Mouse (Mus musculus) spleen, adult 12 weeks (tissue): ENCODE measurements around the gene Atg2a.
"Not testable (repeated sequence)": the region's sequence is repeated elsewhere in the genome, so short reads cannot be mapped to it uniquely, and the experiment has no call there.

Experiments
- DNase-seq: peaks from one replicate; pipeline ENCODE4 v3.0.0; 2022; ENCODE audit warnings: low spot score

Atg2a gene

DNA sequence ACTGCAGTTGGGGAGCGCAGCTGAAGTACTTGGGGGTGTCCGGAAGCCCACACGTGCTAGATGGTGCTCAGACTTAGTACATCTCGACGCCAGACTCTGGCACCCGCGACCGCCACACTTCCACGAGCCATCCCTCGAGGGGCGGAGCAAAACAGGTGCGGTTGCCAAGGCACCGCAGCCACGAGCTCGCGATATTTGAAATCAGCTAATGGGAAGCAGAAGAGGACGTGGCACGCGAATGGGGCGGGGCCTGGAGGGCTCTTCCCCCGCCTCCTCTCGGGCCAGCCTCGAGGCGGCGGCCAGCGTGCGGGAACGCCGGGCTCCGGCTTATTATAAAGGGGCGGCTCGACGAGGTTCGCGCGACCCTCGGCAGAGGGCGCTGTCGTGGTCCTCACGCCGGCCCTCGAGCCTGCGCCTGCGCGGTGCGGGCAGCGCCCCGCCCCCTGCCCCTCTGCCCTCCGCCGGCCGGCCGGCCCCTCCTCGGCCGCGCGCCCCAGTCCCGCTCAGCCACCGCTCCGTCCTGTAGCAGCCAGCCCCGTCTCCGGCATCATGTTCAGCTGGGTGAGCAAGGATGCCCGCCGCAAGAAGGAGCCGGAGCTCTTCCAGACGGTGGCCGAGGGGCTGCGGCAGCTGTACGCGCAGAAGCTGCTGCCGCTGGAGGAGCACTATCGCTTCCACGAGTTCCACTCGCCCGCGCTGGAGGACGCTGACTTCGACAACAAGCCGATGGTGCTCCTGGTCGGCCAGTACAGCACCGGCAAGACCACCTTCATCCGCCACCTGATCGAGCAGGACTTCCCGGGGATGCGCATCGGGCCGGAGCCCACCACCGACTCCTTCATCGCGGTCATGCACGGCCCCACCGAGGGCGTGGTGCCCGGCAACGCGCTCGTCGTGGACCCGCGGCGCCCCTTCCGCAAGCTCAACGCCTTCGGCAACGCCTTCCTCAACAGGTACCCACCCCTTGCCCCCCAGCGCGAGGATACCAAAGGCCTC is 35.3 kb downstream of the Atg2a start, which contains the start of gene Ehd1:
Gene Ehd1, plus strand, starts transcription at position 300 of the 996 bp plus-strand sequence.
- peak; percentile 97 for DNase-seq

DNA sequence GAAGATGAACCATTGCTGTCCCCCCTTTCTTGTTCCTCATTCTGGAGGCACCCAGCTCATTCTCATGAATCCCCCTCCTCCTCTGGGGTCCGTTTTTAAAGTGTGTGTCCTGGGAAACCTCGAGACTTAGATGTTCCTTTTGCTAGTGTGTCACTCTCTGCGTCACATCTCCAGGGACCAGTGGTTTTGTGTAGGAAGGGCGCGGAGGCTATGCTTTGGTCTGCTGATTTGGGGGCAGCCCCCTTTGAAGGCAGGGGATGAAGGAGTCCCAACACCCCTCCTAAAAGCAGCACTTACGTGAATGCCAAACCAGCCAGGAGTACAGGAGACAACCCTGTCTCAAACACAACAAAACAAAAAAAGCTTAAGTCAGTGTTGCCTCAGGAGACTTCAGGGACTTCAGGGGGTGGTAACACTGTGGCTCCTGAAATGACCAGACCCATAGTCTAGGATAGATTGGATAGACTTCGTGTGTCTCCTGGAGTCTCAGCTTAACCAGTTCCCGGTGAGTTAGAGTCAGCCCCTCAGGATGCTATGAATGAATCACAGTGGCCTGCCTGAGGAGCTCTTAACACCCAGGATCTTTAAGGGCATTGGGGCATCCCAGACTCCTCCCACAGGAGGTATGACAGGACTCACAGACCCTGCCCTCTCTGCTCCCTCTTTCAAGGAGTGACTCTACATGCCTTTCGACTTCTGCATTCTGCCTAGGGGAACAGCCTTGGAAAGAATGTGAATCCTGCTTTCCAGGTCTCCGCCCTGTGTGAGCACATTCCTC is 36.4 kb downstream of the Atg2a start:
- DNase-seq, result peak; percentile 46

DNA sequence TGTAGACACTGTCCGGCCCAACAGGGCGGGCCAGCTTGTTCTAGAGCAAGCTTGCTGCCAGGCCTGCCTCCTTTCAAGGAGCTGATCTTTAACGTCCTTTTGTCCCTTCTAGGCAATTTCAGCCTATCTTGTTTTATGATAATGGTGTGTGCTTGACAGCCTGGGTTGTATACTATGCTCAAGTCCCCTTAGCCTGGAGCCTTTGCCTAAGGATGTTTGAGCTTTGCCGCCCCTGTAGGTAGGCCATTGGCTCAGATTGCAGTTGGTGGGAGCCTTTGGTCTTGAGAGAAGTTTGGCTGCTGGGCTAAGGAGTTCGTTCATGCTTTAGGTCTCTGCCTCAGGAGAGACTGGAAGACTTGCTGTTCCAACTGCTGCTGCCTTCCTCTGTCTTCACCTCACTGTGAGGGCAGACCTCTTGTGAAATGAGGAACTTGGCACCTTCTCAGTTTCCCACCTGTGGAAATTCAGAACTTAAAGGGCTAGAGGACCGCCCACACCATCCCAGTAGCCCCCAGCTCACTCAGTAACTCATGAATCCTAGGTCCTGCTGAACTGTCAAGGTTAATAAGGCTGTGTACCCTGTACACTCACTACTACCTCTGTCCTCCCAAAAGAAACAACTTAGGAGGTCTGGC is 37.1 kb downstream of the Atg2a start:
- no peak for DNase-seq

DNA sequence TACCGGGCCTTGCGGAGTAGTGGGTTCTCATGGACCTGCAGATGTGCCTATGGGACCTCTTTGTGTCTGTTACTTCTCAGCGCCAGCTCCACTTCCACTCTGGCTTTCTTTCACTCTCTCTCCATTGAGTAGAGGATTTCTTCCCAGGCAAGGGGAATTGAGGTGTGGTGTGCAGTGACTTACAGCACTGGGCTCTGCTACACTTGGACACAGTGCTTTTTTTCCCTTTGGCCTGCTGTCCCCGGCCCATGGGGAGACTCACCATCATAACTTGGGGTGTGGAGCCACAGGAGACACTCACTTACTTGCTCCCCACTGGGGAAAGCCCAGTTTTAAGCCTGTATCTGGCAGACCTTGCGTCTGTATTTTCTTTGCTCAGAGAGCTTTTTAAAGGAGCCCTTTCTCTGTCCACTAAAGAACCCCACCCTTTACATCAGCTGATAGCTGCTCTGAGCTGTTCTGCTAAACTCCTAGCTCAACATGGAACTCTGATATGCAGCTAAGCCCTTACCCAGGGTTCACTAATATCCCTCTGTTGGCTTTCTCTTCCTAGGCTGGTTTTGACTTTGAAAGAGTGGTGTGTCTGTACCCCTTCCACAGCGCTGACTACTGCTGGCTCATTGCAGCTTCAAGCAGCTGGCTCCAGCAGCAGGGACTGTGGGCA is 38.1 kb downstream of the Atg2a start:
- DNase-seq, result no peak

DNA sequence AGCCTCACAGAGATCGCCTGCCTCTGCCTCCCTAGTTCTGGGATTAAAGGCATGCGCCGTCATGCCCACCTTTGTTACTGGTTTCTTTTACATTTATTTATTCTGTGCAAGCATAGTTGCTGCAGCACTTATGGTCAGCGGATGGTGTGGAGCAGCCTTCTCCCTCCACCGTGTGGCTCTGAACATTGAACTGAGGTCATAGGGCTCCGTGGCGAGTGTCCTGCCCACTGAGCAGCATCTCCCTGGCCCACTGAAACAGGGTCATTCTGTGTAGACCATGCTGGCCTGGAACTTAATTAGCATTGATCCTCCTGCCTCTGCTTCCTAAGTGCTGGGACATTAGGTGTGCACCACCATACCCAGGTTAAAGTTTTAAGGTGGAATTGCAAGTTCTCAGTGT is 39.1 kb downstream of the Atg2a start:
- no peak for DNase-seq

DNA sequence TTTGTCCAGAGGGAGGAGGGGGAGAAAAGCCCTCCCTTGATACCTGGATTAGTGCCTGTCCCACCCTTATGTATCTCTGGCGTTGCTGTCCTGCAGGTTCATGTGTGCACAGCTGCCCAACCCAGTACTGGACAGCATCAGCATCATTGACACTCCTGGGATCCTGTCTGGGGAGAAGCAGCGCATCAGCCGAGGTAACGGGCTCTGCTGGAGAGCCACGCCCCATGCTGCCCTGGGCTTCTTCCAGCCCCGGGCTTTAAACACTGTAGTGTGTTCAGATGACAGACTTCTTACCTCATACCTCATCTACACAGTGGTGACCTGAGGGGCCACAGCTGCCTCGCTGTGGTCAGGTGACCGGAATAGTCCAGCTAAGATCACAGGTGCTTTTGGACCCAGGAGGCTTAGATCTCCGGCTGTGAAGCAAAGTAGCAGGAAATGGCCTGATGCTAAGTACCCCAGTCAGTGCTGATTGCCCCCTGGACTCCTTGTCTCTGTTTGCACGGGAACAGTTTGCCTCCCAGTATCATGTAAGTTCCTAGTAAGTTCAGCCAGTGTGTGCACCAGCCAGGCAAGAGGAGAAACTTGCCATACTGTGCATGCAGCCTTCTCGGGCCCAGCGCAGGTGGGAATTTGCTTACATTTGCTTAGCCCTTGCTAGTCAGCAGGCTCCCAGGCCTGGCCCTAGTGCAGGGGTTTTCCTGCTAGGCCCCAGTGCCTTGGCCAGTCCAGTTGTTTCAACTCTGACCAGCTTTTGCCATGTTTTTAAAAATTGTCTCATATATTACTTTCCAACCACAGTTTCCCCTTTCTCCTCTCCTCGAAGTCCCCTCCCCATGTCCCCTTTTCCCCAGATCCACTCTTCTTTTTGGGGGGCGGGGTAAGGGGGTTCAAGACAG is 39.9 kb downstream of the Atg2a start:
- no peak for DNase-seq

DNA sequence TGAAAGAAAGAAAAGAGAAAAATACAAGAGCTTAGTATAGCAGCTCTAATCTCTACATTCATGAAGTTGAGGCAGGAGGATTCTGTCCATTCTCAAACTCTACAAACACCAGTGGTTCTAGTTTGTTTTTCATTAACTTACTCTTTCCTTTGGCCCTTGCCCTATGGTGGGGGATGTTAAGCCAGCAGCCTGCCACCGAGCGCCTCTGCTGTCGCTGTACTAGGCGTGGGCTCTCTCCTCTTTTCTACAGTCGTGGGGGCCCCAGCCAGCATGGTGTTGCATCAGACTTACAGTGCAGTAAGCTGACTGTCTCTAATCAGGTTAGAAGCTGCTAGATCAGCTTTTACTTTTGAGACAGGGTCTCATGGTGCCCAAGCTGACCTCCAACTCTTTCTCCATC is 41.5 kb downstream of the Atg2a start:
- DNase-seq, result no peak

DNA sequence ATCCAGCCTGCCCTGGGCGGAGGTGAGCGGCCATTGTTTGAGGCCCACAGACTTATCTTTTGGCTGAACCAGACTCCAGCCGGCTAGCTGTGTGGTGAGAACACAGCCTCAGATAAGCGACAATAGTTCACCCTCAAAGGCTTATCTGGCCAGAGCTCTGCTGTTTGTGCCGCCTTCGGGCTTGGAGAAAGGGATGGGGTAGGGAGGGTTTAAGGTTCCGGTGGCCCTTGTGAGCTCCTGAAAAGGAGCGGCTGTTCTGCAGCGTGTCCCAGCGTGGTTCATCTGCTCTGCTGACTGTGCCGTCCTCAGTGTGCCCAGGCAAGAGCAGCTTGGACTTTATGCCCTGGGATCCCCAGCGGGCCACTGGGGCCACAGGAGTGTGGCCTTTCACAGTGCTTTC is 43.0 kb downstream of the Atg2a start:
- no peak for DNase-seq

DNA sequence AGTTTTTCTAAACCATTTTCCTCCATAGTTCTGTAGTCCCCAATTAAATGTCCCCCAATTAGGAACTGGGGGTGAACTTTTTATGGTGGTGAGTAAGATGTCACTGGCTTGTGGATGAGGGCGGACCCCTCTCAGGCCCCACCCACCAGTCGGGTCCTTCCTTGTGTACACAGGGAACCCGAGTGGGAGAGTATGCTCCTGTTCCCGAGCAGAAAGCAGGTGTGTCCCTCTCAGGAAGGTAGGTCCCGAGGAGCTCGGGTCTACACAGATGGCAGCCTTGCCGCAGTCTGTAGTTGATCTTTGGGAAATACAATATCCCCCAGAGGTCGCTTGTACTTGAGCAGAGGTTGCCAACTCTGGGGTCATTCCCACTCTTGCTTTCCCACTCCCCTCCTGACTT is 43.8 kb downstream of the Atg2a start:
- no peak for DNase-seq

DNA sequence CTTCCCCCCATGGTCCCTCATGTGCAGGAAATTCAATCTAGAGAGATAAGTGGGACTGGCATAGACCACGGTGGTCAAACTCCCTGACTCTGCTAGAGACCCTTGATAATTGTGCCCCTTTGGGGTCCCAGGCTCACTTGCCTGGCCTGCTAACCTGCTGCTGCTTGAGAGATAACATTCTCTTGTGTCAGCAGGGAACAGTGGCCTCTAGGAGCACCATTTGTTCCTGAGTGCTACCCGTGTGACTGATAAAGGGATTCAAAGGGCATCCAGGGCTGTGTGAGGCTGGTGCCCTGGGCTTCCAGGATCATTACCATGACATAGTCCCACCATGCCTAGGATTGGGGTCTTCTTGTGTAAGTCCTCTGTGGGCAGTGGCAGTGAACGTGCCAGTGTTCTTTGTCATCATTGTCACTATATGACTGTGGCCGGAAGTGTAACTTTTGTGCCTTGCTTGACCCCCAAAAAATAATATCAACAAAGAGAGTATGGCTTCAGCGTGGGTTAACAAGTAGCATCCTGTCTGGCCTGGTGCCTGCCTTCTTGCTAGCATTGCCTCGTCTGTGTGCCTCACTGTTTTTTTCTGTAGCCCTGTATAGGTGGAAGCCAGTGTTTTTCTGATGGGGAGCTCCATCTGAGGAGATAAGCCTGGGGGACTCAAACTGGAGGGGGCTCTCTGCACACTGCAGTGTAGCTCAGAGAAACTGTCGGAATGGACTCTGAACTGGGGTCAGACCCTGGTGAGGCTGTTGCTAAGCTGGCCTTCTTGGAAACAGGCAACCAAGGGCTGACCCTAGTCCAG is 44.4 kb downstream of the Atg2a start:
- no peak for DNase-seq

DNA sequence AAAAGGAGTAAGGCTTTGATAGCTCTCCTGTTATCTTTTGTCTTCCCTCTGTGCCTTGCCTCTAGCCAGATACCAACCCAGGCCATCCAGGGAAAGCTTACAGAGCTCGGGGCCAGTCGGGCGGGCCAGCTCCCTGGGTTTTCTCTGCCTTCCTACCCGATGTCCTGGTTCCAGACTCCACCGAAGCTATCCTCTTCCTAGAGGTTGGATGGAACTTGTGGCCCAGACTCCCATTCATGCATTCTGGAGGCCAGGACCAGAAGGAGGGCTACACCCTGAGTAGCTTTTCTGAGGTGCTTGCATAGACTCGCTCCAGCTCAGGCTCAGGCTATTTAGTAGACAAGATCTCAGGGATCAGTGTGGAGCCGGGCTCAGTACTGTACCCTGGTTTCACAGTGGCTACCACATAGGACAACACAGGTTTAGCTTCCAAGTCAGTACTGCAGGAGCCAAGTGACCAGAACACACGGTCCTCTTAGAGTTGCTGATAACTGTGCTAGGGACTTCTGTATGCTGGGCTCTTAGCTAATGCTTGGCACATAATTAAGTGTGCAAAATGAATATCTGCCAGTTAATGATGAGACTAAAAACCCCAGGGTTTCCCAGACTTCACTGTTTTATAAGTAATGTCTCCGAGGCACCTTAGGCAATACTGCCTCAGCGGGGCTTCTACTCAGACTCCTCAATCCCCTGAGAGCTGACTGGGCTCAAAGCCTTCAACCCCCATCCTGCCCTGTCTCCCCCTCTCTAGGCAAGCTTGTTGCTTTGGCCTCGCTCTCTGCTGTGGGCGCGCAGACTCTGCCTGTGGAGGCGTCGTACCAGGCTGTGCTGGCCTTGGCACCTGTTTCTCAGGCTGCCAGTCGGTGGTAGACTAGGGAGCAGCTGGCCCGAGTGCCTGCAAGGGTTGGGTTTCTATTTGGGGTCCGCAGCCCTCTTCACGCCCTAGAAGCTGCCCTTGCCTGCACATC is 45.2 kb downstream of the Atg2a start:
- DNase-seq, result no peak

DNA sequence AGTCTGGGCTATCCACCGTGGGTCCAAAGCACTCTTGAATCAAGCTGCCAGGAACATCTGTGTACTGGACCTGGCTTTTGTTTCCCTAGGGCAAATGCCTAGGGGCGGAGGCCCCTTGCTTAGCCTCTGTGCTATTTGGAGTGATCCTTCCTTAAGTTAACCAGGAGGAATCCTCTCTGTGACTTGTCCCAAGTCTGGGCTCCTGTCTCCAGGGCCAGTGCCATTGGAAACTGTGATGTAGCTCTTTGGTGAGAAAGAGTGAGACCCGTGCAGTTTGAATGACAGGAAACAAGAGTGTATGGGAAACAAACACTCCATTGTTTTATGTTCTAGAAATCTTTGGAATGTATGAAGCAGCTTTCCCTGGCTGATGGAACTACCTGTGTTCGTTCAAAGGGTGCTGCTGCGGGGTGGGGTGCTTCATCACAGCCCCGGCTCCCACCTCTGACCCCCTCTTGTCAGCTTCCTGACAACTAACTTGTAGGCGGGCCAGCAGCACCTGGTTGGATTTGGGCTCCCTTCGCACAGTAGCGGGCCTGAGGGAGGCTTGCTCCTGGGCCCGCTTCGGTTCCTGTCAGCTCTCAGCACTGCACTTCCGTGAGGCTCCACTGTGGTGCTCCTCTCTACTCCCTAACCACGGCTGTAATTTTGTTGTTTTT is 46.9 kb downstream of the Atg2a start:
- DNase-seq, result no peak

DNA sequence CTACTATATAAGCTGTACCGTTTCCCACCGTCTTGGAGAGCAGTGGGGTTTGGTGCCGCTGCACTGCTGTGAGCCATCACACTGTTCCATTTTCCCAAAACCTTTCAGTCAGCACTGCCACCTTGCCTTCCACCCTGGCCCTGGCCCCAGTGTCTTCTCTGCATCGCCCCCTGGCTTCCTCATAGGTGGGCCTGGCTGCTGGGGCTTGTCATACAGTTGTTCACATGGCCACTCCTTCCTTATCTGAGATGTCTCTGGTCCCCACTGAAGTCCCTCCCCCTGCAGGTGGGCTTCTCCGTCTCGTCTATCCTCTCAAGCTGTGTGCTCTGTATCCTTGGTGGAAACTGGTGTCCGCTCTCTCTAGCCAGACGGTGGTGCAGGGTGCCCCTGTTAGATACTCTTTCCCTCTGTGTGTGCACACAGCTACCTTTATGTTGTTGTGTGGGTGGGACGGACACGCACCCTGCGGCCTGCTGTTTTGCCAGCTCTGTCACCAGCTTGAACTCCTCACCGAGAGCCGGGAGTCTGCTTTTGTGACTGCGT is 48.3 kb downstream of the Atg2a start:
- no peak for DNase-seq

DNA sequence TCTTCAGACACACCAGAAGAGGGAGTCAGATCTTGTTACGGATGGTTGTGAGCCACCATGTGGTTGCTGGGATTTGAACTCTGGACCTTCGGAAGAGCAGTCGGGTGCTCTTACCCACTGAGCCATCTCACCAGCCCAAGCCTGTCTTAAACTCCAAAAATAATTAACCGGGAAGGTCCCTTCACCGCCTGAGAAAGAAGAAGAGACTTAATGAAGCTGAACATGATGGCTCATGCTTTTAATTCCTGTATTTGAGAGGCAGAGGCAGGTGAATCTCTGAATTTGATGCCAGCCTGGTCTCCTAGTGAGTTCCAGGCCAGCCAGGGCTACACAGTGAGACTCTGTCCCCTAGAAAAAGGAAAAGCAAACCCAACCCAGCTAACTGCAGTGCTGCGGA is 49.2 kb downstream of the Atg2a start:
- DNase-seq, result not testable (repeated sequence)

DNA sequence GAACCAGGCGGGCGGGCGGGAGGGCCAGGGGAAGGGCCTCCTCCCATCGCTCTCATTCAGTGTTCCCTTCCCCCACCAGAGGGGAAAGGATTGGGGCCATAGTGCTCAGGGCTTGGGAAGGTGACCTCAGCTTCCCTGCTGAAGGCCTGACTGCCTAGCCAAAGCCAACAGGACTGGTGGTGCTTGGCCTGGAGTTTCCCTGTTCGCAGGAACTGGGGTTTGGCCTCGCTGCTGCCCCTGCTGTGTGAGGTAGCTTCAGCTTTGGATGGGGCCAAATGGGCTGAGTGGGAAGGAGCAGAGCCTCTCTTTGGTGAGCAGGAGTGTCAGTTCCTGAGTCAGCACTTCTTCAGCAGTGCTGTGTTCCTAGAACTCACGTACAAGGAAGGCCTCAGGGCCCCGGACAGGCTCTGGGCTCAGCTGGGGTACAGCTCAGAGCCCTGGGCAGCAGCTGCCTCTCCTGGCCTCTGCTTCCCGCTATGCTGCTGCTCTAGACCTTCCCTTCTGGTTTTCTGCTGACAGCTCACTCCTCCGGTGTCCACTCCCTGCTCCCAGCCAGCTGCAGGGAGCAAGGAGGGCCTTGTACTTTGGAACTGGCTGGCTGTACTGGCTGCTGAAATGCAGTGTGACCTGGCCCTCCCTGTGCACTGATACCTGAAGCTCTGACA is 49.8 kb downstream of the Atg2a start:
- no peak for DNase-seq

DNA sequence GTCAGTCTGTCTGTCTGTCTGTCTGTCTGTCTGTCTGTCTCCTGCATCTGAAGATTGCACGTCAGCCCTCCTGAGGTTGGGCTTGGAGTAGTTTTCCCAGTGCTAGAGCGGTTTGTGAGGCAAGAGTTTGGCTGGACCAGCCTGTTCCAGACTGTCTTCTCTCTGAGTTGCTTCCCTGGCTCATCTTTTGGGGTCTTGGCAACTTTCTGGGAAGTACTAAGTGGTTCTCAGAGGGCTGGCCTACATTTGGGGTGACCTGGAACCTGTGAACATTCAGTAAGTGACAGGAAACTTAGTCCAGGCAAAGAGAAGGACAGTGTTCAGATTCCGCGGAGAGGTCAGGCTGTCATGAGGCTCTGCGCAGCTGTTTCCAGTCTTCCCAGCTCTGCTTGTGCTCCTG is 50.8 kb downstream of the Atg2a start:
- DNase-seq, result no peak

DNA sequence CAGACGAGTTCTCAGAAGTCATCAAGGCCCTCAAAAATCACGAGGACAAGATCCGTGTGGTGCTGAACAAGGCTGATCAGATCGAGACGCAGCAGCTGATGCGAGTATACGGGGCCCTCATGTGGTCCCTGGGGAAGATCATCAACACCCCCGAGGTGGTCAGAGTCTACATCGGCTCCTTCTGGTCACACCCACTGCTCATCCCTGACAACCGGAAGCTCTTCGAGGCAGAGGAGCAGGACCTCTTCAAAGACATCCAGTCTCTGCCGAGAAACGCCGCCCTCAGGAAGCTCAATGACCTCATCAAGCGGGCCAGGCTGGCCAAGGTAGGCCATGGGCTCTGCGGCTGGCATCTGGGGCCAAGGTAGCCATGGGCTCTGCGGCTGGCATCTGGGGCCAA is 52.8 kb downstream of the Atg2a start:
- no peak for DNase-seq
